Mouse (Mus musculus) intestine, embryonic 15.5 days (tissue): Measurements from ENCODE around the gene Il4. TPM values are rescaled to one million over a fixed set of nuclear protein-coding genes. Genes with fewer than 3 reads are reported as not detected.

Experiments
- ATAC-seq: fragments of 200-750 bp; cut with Nextera tagmentation; 2 replicates; pipeline ENCODE4 v1.8.0; 2017; ENCODE audit warnings: moderate TSS enrichment, moderate library complexity
- H3K27ac ChIP-seq: fragments of 300-500 bp; sonication (generic); 2 replicates; pipeline ENCODE4 v1.5.1; 2015; ENCODE audit warnings: mild to moderate bottlenecking, inconsistent platforms
- H3K27me3 ChIP-seq: fragments of 300-500 bp; sonication (generic); replicated peaks from 2 replicates; pipeline ENCODE4 v1.6.1; 2015; ENCODE audit warnings: inconsistent platforms
- H3K36me3 ChIP-seq: fragments of 300-500 bp; sonication (generic); 2 replicates; pipeline ENCODE4 v1.6.1; 2015; ENCODE audit warnings: inconsistent platforms
- H3K4me1 ChIP-seq: fragments of 300-500 bp; sonication (generic); replicated peaks from 2 replicates; pipeline ENCODE4 v1.6.1; 2015; ENCODE audit warnings: inconsistent platforms
- H3K4me2 ChIP-seq: fragments of 300-500 bp; sonication (generic); replicated peaks from 2 replicates; pipeline ENCODE4 v1.6.1; 2015; ENCODE audit warnings: mild to moderate bottlenecking, inconsistent platforms
- H3K4me3 ChIP-seq: fragments of 300-500 bp; sonication (generic); replicated peaks from 2 replicates; pipeline ENCODE4 v1.5.1; 2015; ENCODE audit warnings: inconsistent platforms
- H3K9ac ChIP-seq: fragments of 300-500 bp; sonication (generic); 2 replicates; pipeline ENCODE4 v1.6.1; 2015; ENCODE audit warnings: inconsistent platforms
- H3K9me3 ChIP-seq: fragments of 300-500 bp; sonication (generic); 2 replicates; pipeline ENCODE4 v1.6.1; 2016; ENCODE audit warnings: inconsistent platforms
- WGBS: fragments of 180-500 bp; shearing (Covaris S2); methylation state at CpG from one replicate; pipeline ENCODE4 v1.1.7; 2015; 5-methylcytosine and 5-hydroxymethylcytosine counted together
- polyA plus RNA-seq: library from polyadenylated mRNA; unstranded; fragments of >200 nt; fragmentation: Nextera tagmentation; extraction: Ambion mirVana; gene quantifications from 2 replicates; pipeline ENCODE4 v1.2.1, GENCODE M21; 2015

The Il4 gene
- polyA plus RNA-seq, 1 experiment from 2014 or later, result 0.59 TPM

DNA sequence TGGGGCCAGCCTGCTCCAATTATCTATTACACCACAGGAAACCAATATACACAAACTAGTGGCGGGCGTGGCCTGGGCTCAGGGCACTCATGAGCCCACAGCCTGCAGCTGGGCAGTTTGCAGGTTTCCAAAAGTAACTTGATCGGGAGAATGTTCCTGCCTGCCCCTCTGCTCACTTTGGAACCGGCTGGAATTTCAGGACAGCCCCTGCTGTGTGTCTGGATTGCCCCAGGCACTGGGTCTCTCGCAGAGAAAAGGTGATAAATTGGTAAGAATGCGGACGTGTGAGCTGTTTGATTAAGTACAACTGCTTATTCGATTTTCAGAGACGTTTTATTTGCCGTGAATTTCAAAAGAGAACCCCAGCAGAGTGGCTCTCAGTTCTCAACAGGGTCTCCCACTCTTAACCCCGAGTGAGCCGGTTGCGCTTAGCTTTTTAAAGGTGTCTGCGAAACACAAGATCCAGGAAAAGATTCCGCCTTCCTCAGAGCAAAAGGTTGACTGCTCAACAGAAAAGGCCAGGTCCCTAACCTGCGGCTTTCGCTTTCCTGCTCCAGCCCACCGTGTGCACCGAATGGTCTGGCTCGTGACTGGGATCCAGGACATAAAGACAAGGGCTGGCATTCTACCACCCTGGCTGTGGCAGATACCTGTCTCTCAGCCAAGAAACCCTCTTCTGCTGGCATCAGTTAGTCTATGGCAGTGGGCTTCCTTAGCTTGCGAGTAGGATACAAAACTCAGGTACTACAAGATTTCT, 18.8 kb upstream of the Il4 start:
- H3K27ac ChIP-seq, result no peak overlapping the region
- H3K27me3 ChIP-seq, result peaks cover 20% of the 10 kb centered on the region
- H3K4me2 ChIP-seq, result no peak overlapping the region
- H3K4me1 ChIP-seq, result peaks cover 7% of the 10 kb centered on the region
- H3K4me3 ChIP-seq, result no peak overlapping the region
- ATAC-seq, result no peak
- H3K36me3 ChIP-seq, result no peaks in the 10 kb centered on the region
- 24% methylated on average over 21 of the region's 21 CpGs for WGBS
- no peaks in the 10 kb centered on the region for H3K9me3 ChIP-seq
- no peak overlapping the region for H3K9ac ChIP-seq

DNA sequence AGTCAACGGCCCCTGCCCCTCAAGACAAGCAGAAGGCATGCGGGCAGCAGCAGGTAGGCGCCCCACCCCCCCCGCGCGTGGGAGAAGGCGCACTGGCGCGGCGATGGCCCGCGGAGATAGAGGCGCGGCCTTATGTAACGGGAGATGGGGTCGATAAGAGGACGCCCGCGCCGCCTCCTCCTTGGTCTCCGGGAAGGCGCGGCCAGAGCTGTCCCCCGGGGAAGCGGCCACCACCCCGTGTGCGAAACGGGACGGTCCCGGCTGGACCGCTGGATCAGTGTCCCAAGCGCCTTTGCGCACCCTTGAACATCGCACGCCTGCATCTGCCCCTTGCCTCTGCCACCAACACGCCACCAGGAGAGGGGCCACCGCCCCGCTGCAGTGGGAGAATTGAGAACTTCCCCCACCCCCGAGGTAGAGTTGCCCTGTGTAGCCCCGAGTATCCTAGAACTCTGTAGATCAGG, 17.7 kb upstream of the Il4 start:
- Histone ChIP-seq H3K27ac (no peak overlapping the region), H3K4me3 (peak overlapping the region; percentile 33), H3K27me3 (peaks cover 20% of the 10 kb centered on the region), H3K4me2 (peak overlapping the region; percentile 83), H3K9me3 (no peaks in the 10 kb centered on the region), H3K9ac (peak overlapping the region; percentile 32; the same call in 1 of the 2 replicates), H3K4me1 (peaks cover 7% of the 10 kb centered on the region), H3K36me3 (no peaks in the 10 kb centered on the region)
- no peak for ATAC-seq
- WGBS, result under 1% methylated on average over 40 of the region's 40 CpGs

GRCm38 (mm10) chr11:53635590-53636182, 17.2 kb upstream of the Il4 start:
- no peak for ATAC-seq
- H3K27ac ChIP-seq, result no peak overlapping the region
- peaks cover 7% of the 10 kb centered on the region for H3K4me1 ChIP-seq
- no peaks in the 10 kb centered on the region for H3K36me3 ChIP-seq
- WGBS, result 45% methylated on average over 9 of the region's 9 CpGs
- peaks cover 20% of the 10 kb centered on the region for H3K27me3 ChIP-seq
- peak overlapping the region; percentile 83 for H3K4me2 ChIP-seq
- no peaks in the 10 kb centered on the region for H3K9me3 ChIP-seq
- H3K9ac ChIP-seq, result peak overlapping the region; percentile 32; the same call in 1 of the 2 replicates
- H3K4me3 ChIP-seq, result peak overlapping the region; percentile 33

DNA sequence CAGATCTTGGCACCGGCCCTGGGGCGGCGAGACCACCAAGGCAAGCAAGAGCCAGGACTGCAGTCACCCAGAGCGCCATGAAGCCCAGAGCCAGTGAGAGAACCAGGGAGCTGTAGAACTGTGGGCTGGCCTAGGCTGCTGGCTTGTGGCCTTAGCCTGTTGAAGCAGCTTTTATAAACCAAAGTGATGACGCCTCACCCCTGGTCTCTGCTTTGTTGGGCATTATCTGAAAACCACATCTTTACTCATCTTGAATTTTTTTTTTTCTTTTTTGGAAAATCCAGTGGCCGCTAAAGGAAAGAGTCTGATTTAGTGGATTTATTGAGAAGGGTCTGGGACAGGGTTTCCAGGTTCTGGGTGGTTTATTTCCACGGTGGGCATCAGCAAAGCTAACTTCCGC, 16.1 kb upstream of the Il4 start, which contains the start of gene Il13:
Il13 (minus strand) TSS at position 147 of the 400 bp plus-strand sequence.
- no peak within 1 kb of the TSS for H3K4me3 ChIP-seq
- ATAC-seq, result no peak
- H3K9me3 ChIP-seq, result no peaks in the 10 kb centered on the region
- H3K36me3 ChIP-seq, result no peaks in the 10 kb centered on the region
- H3K27me3 ChIP-seq, result peaks cover 20% of the 10 kb centered on the region
- WGBS, result 92% methylated on average over 8 of the region's 8 CpGs
- no peak within 1 kb of the TSS for H3K9ac ChIP-seq
- peaks cover 7% of the 10 kb centered on the region for H3K4me1 ChIP-seq
- H3K27ac ChIP-seq, result no peak within 1 kb of the TSS
- H3K4me2 ChIP-seq, result no peak within 1 kb of the TSS

DNA sequence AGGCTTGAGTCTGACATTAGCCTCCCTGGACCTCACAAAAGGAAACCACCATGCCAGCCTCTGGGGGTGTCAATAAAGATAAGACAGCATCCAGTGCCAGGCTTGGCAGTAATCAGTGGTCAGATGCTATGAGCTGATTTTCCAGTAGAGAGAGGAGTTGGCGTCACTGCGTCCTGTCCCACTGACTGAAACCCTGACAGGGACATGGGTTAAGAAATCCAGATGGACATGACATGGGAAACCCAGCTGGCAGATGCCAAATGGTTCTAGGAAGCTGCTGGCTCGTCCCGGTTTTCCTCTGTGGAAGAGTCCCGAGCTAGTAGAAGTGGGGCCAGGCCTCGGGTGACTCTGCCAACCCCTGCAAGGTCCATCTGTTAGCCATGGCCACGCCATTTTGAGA, 15.2 kb upstream of the Il4 start:
- ATAC-seq, result no peak
- Histone ChIP-seq H3K9ac (no peak overlapping the region), H3K36me3 (no peaks in the 10 kb centered on the region), H3K4me2 (no peak overlapping the region), H3K27me3 (peaks cover 20% of the 10 kb centered on the region), H3K4me1 (peaks cover 7% of the 10 kb centered on the region), H3K9me3 (no peaks in the 10 kb centered on the region), H3K4me3 (no peak overlapping the region), H3K27ac (no peak overlapping the region)
- WGBS, result 86% methylated on average over 7 of the region's 7 CpGs

DNA sequence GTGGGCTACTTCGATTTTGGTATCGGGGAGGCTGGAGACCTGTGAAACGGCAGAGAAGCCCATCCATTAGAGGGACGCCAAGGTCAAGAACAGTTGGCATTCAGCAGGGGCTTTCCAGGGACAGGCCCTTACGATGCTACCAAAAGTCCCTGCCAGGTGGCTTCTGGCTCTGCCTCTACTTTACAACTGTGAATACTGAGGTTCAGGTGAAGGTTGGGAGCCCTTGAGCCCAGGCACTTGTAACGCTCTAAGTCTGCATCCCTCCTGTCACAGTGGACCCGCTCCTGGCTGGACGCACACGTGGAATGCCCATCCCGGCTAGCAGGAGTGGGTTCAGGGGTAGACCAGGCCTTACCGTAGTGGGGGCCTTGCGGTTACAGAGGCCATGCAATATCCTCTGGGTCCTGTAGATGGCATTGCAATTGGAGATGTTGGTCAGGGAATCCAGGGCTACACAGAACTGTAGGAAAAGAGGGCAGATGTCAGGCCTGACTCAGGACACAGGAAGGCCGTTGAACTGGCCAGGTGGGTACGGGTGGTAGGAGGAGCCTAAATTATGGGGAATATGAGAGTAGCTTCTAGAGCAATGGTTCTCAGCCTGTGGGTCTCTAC, 13.8 kb upstream of the Il4 start:
- no peak for ATAC-seq
- H3K4me3 ChIP-seq, result no peak overlapping the region
- H3K27ac ChIP-seq, result no peak overlapping the region
- peaks cover 7% of the 10 kb centered on the region for H3K4me1 ChIP-seq
- 74% methylated on average over 14 of the region's 14 CpGs for WGBS
- H3K9ac ChIP-seq, result no peak overlapping the region
- H3K9me3 ChIP-seq, result no peaks in the 10 kb centered on the region
- no peaks in the 10 kb centered on the region for H3K36me3 ChIP-seq
- H3K4me2 ChIP-seq, result no peak overlapping the region
- peaks cover 17% of the 10 kb centered on the region for H3K27me3 ChIP-seq

- Histone ChIP-seq H3K4me3 (no peak overlapping the region), H3K4me1 (no peaks in the 10 kb centered on the region), H3K9ac (no peak overlapping the region), H3K4me2 (no peak overlapping the region), H3K27me3 (no peaks in the 10 kb centered on the region), H3K27ac (no peak overlapping the region), H3K9me3 (no peaks in the 10 kb centered on the region), H3K36me3 (no peaks in the 10 kb centered on the region)
- ATAC-seq, result peak; percentile 51; the same call in 1 of the 2 replicates
- 31% methylated on average over 1 of the region's 1 CpGs for WGBS
Observed at GRCm38 (mm10) chr11:53627859-53628258, 9.4 kb upstream of the Il4 start.

GRCm38 (mm10) chr11:53626802-53627373, 8.4 kb upstream of the Il4 start:
- H3K4me3 ChIP-seq, result no peak overlapping the region
- no peak overlapping the region for H3K4me2 ChIP-seq
- no peaks in the 10 kb centered on the region for H3K9me3 ChIP-seq
- H3K4me1 ChIP-seq, result no peaks in the 10 kb centered on the region
- no peak overlapping the region for H3K27ac ChIP-seq
- H3K27me3 ChIP-seq, result no peaks in the 10 kb centered on the region
- no peak overlapping the region for H3K9ac ChIP-seq
- H3K36me3 ChIP-seq, result no peaks in the 10 kb centered on the region
- WGBS, result 64% methylated on average over 17 of the region's 17 CpGs
- ATAC-seq, result no peak

- no peak for ATAC-seq
- Histone ChIP-seq H3K9me3 (no peaks in the 10 kb centered on the region), H3K27me3 (no peaks in the 10 kb centered on the region), H3K4me2 (no peak overlapping the region), H3K4me1 (no peaks in the 10 kb centered on the region), H3K27ac (no peak overlapping the region), H3K9ac (no peak overlapping the region), H3K4me3 (no peak overlapping the region), H3K36me3 (no peaks in the 10 kb centered on the region)
- 95% methylated on average over 2 of the region's 2 CpGs for WGBS
Observed at GRCm38 (mm10) chr11:53624124-53624523, 5.7 kb upstream of the Il4 start.

GRCm38 (mm10) chr11:53623573-53623972, 5.1 kb upstream of the Il4 start:
- H3K4me2 ChIP-seq, result no peak overlapping the region
- 78% methylated on average over 9 of the region's 9 CpGs for WGBS
- H3K9me3 ChIP-seq, result no peaks in the 10 kb centered on the region
- no peak overlapping the region for H3K4me3 ChIP-seq
- no peak for ATAC-seq
- no peaks in the 10 kb centered on the region for H3K27me3 ChIP-seq
- no peak overlapping the region for H3K27ac ChIP-seq
- no peaks in the 10 kb centered on the region for H3K36me3 ChIP-seq
- H3K9ac ChIP-seq, result no peak overlapping the region
- H3K4me1 ChIP-seq, result no peaks in the 10 kb centered on the region

- Histone ChIP-seq H3K36me3 (no peaks in the 10 kb centered on the region), H3K27me3 (no peaks in the 10 kb centered on the region), H3K4me2 (no peak overlapping the region), H3K27ac (no peak overlapping the region), H3K9me3 (no peaks in the 10 kb centered on the region), H3K4me3 (no peak overlapping the region), H3K9ac (no peak overlapping the region), H3K4me1 (no peaks in the 10 kb centered on the region)
- no peak for ATAC-seq
- 75% methylated on average over 6 of the region's 6 CpGs for WGBS
Observed at GRCm38 (mm10) chr11:53622440-53622806, 4.0 kb upstream of the Il4 start.
